Mouse (Mus musculus): Measurements from ENCODE around the gene Pak4. TPM values are rescaled to one million over a fixed set of nuclear protein-coding genes. Genes with fewer than 3 reads are reported as not detected.
"Not testable (repeated sequence)": the region's sequence is repeated elsewhere in the genome, so short reads cannot be mapped to it uniquely, and the experiment has no call there.

Pak4 gene
- polyA plus RNA-seq, 1 experiment from 2014 or later, result 60.8 TPM

DNA sequence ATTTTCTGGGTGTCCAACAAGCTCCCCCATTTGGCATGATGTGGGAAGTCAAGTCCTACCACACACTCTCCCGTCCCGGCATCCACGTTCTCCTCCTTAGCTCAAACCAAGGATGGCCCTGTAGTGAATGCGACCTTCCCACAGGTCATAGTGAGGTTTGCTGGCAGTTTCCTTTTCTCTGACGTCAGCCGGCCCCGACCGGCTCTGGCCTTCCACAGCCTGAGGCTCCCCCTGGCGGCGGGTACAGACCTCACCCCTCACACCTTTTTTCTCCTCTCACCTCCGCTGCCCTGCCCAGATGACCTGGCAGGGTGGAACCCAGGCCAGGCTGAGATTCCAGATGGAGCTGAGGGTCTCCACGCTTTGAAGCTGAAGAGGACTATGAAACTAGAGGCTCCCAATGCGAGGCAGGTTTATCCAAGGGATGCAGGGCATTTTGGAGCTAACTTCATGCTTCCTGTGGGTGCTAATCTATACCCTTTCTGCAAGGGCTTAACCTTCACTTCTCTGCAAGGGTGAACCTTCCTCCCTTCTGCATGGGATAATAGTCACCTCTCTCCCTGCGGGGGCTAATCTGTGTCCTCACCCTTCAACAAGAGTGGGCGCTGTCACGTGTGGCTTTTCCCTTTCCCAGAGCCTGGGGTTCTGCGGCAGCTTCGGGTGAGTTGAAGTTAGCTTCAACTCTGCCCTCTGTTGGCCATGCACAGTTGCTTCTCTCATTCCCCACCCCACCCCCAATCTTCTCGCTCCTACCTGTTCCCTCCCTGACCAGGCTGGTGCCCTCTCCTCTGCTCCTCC, 69.9 kb downstream of the Pak4 start:
- ATAC-seq (ENCODE audit: borderline replicate concordance, extremely low read depth, low FRiP score, low TSS enrichment), result peak; percentile 59; the same call in 1 of the 2 replicates
- Histone ChIP-seq H3K4me3 (no peak overlapping the region), H3K4me1 (peaks cover 4% of the 10 kb centered on the region; the same call in 1 of the 2 replicates), H3K27ac (no peak overlapping the region), H3K27me3 (no peaks in the 10 kb centered on the region), H3K4me2 (no peak overlapping the region), H3K36me3 (no peaks in the 10 kb centered on the region), H3K9me3 (no peaks in the 10 kb centered on the region), H3K9ac (no peak overlapping the region)
- WGBS, result 7% methylated on average over 19 of the region's 19 CpGs

GRCm38 (mm10) chr7:28522536-28522935, 75.4 kb downstream of the Pak4 start, which contains the start of gene Ifnl3:
Gene Ifnl3 (plus strand): TSS chr7:28522836.
- not testable (repeated sequence) for H3K9ac ChIP-seq; H3K4me3 ChIP-seq; H3K27me3 ChIP-seq; H3K36me3 ChIP-seq; H3K9me3 ChIP-seq; H3K4me1 ChIP-seq; H3K4me2 ChIP-seq; H3K27ac ChIP-seq; ATAC-seq (ENCODE audit: borderline replicate concordance, extremely low read depth, low FRiP score, low TSS enrichment)
- WGBS, result 73% methylated on average over 5 of the region's 6 CpGs

GRCm38 (mm10) chr7:28511441-28511840, 86.5 kb downstream of the Pak4 start:
- Histone ChIP-seq H3K9me3 (no peaks in the 10 kb centered on the region), H3K36me3 (no peaks in the 10 kb centered on the region), H3K27ac (no peak overlapping the region), H3K4me3 (no peak overlapping the region), H3K9ac (no peak overlapping the region), H3K27me3 (no peaks in the 10 kb centered on the region), H3K4me1 (no peaks in the 10 kb centered on the region), H3K4me2 (no peak overlapping the region)
- 68% methylated on average over 8 of the region's 8 CpGs for WGBS
- no peak for ATAC-seq (ENCODE audit: borderline replicate concordance, extremely low read depth, low FRiP score, low TSS enrichment)

DNA sequence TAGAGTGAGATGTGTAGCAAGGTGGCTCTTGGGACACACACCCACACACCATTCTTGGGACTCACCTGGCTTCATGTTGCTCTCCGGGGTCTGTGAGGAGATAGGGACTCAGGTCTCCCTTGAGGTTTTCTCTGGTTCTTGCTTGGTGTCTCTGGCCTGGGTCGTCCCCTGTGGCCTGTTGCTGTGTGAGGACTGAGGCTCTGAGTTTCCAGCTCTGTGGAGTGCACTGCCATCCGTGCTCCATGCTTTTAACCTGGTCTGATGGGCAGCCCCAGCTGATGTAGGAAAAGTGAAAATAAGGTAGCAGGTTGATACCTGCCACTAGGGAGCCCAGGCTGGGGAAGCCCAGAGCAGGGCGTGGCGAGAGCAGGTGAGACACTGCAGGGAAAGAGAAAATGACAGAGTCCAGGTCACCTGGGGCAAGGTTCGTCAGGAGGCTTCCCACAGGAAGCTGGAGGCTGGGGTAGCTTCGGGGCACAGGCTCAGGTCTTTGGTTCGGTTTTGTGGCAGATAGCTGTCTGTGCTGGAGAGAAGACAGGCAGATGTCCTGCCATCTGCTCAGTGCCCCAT, 87.5 kb downstream of the Pak4 start, which contains the start of gene Ifnl2:
TSS of gene Ifnl2 (minus strand) at position 51 of the 570 bp plus-strand sequence.
- 48% methylated on average over 8 of the region's 8 CpGs for WGBS
- H3K4me1 ChIP-seq; H3K9me3 ChIP-seq; H3K27me3 ChIP-seq; ATAC-seq (ENCODE audit: borderline replicate concordance, extremely low read depth, low FRiP score, low TSS enrichment); H3K4me2 ChIP-seq; H3K4me3 ChIP-seq; H3K9ac ChIP-seq; H3K27ac ChIP-seq; H3K36me3 ChIP-seq: not testable (repeated sequence)

DNA sequence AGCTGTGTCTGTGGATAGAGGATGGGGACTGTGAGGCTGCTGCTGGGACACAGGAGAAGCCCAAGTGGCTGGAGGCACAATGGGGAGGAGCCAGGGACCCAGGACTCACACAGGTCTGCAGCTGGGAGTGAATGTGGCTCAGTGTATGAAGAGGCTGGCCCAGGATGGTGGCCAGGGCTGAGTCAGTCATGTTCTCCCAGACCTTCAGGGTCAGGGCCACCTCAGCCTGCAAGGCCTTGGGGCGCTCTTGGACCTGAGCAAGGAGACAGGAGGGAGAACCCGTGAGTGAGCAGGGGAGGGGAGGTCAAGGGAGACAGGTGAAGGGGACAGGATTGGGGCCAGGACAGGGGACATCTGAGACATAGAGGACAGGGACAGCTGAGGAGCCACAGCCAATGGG, 88.9 kb downstream of the Pak4 start:
- H3K4me2 ChIP-seq, H3K36me3 ChIP-seq, H3K9ac ChIP-seq, H3K4me1 ChIP-seq, H3K9me3 ChIP-seq, H3K27me3 ChIP-seq, H3K4me3 ChIP-seq, H3K27ac ChIP-seq: not testable (repeated sequence)
- WGBS, result 69% methylated on average over 2 of the region's 2 CpGs
- peak; percentile 42; the same call in 1 of the 2 replicates for ATAC-seq (ENCODE audit: borderline replicate concordance, extremely low read depth, low FRiP score, low TSS enrichment)

Small RNAs within 50 kb of the gene (microRNA-seq; reads per million reads assigned to microRNA genes)
- not detected for gene Mir7049

Other genes with a start within 250 kb of the Pak4 start
- gene Rps16, start 247.5 kb downstream of the Pak4 start, polyA plus RNA-seq (2015; fragmentation: Nextera tagmentation; extraction: Ambion mirVana), result 979 and 1,114 TPM in 2 replicates
- gene Plekhg2, start 225.6 kb downstream of the Pak4 start, polyA plus RNA-seq (2015; fragmentation: Nextera tagmentation; extraction: Ambion mirVana), result 59.4 and 67.9 TPM in 2 replicates
- gene Zfp36, start 217.9 kb downstream of the Pak4 start, polyA plus RNA-seq (2015; fragmentation: Nextera tagmentation; extraction: Ambion mirVana), result 16.4 and 17.9 TPM in 2 replicates
- gene Med29, start 205.5 kb downstream of the Pak4 start, polyA plus RNA-seq (2015; fragmentation: Nextera tagmentation; extraction: Ambion mirVana), result 51.2 and 53.8 TPM in 2 replicates
- 80.7 and 88.2 TPM in 2 replicates for gene Paf1, start 205.2 kb downstream of the Pak4 start, polyA plus RNA-seq (2015; fragmentation: Nextera tagmentation; extraction: Ambion mirVana)
- 36.5 and 38.9 TPM in 2 replicates for gene Gmfg, start 160.7 kb downstream of the Pak4 start, polyA plus RNA-seq (2015; fragmentation: Nextera tagmentation; extraction: Ambion mirVana)
- gene Lrfn1, start 146.2 kb downstream of the Pak4 start, polyA plus RNA-seq (2015; fragmentation: Nextera tagmentation; extraction: Ambion mirVana), result 3.1 and 3.8 TPM in 2 replicates
- gene Ifnl2, start 87.7 kb downstream of the Pak4 start, polyA plus RNA-seq (2015; fragmentation: Nextera tagmentation; extraction: Ambion mirVana), result not detected in 2 replicates
- not detected in 2 replicates for gene Ifnl3, start 75.3 kb downstream of the Pak4 start, polyA plus RNA-seq (2015; fragmentation: Nextera tagmentation; extraction: Ambion mirVana)
- gene Sycn, start 57.3 kb downstream of the Pak4 start, polyA plus RNA-seq (2015; fragmentation: Nextera tagmentation; extraction: Ambion mirVana), result 0.53 TPM in 1 of 2 replicates, not detected in the other
- gene Nccrp1, start 50.9 kb downstream of the Pak4 start, polyA plus RNA-seq (2015; fragmentation: Nextera tagmentation; extraction: Ambion mirVana), result not detected in 2 replicates
- gene Samd4b, start within 50 bp of the Pak4 start, polyA plus RNA-seq (2015; fragmentation: Nextera tagmentation; extraction: Ambion mirVana), result 21.3 and 21.6 TPM in 2 replicates
- not detected in 2 replicates for gene Acp7, start 33.1 kb upstream of the Pak4 start, polyA plus RNA-seq (2015; fragmentation: Nextera tagmentation; extraction: Ambion mirVana)
- gene Fbxo27, start 94.7 kb upstream of the Pak4 start, polyA plus RNA-seq (2015; fragmentation: Nextera tagmentation; extraction: Ambion mirVana), result 6.3 and 6.5 TPM in 2 replicates
- 15.6 and 16.3 TPM in 2 replicates for gene Fbxo17, start 118.6 kb upstream of the Pak4 start, polyA plus RNA-seq (2015; fragmentation: Nextera tagmentation; extraction: Ambion mirVana)
- 116 and 124 TPM in 2 replicates for gene Mrps12, start 143.6 kb upstream of the Pak4 start, polyA plus RNA-seq (2015; fragmentation: Nextera tagmentation; extraction: Ambion mirVana)
- 27.2 and 27.7 TPM in 2 replicates for gene Sars2, start 143.8 kb upstream of the Pak4 start, polyA plus RNA-seq (2015; fragmentation: Nextera tagmentation; extraction: Ambion mirVana)
- gene Ccer2, start 158.0 kb upstream of the Pak4 start, polyA plus RNA-seq (2015; fragmentation: Nextera tagmentation; extraction: Ambion mirVana), result not detected in 2 replicates
- 59.5 and 65.2 TPM in 2 replicates for gene Sirt2, start 168.6 kb upstream of the Pak4 start, polyA plus RNA-seq (2015; fragmentation: Nextera tagmentation; extraction: Ambion mirVana)
- gene Nfkbib, start 169.3 kb upstream of the Pak4 start, polyA plus RNA-seq (2015; fragmentation: Nextera tagmentation; extraction: Ambion mirVana), result 36.9 and 38.7 TPM in 2 replicates
- 7.1 and 8.8 TPM in 2 replicates for gene Rinl, start 190.8 kb upstream of the Pak4 start, polyA plus RNA-seq (2015; fragmentation: Nextera tagmentation; extraction: Ambion mirVana)
- 254 and 264 TPM in 2 replicates for gene Hnrnpl, start 210.4 kb upstream of the Pak4 start, polyA plus RNA-seq (2015; fragmentation: Nextera tagmentation; extraction: Ambion mirVana)
- 154 and 162 TPM in 2 replicates for gene Ech1, start 227.0 kb upstream of the Pak4 start, polyA plus RNA-seq (2015; fragmentation: Nextera tagmentation; extraction: Ambion mirVana)
- 6.7 and 9.2 TPM in 2 replicates for gene Lgals4, start 235.7 kb upstream of the Pak4 start, polyA plus RNA-seq (2015; fragmentation: Nextera tagmentation; extraction: Ambion mirVana)

All from lung, embryonic 15.5 days (tissue).